Mouse (Mus musculus): ENCODE measurements around the gene Ero1lb. TPM values are rescaled to one million over a fixed set of nuclear protein-coding genes. Genes with fewer than 3 reads are reported as not detected.

Ero1lb gene
- total and polyA plus RNA-seq, 3 experiments, result 4.2 to 5.8 TPM; not detected in 1

- Histone ChIP-seq H3K4me1 (ENCODE audit: control insufficient read depth in 1 of 2, insufficient read depth in 2 of 2, low read length in 2 of 2) (no peaks in the 10 kb centered on the region), H3K27me3 (ENCODE audit: control insufficient read depth in 1 of 2, insufficient read depth in 2 of 2, low read length in 2 of 2) (peaks cover 2 to 9% of the 10 kb centered on the region in 2 experiments), H3K9ac (ENCODE audit: control insufficient read depth, low read depth, low read length, poor library complexity, severe bottlenecking) (no peak overlapping the region), H3K36me3 (ENCODE audit: control insufficient read depth in 1 of 2, insufficient read depth in 2 of 2, low read length in 2 of 2) (no peaks in the 10 kb centered on the region), H3K9me3 (replicated peaks; ENCODE audit: insufficient read depth, low read length) (no peaks in the 10 kb centered on the region), H3K79me2 (ENCODE audit: control insufficient read depth, insufficient read depth, low read length, poor library complexity) (no peaks in the 10 kb centered on the region), H3K4me3 (ENCODE audit: control insufficient read depth in 1 of 2, insufficient read depth in 1 of 2, low read depth in 2 of 2, low read length in 2 of 2) (no peak overlapping the region), H3K27ac (ENCODE audit: control insufficient read depth, low read depth, low read length) (no peak overlapping the region)
- no peak for TF ChIP-seq UBTF (IDR thresholded peaks at IDR 0.05; ENCODE audit: borderline replicate concordance, insufficient read depth, low read depth, low read length)
- no peak for TF ChIP-seq SIN3A (IDR thresholded peaks at IDR 0.05; ENCODE audit: low read length)
- TF ChIP-seq HCFC1 (IDR thresholded peaks at IDR 0.05; ENCODE audit: low read depth, low read length), result no peak
- no peak for TF ChIP-seq MEF2A (IDR thresholded peaks at IDR 0.05; ENCODE audit: extremely low read depth, insufficient replicate concordance, low read depth, low read length, poor library complexity, severe bottlenecking)
- no peak for TF ChIP-seq E2F4 (IDR thresholded peaks at IDR 0.05; ENCODE audit: borderline replicate concordance, low read depth, low read length)
- no peak for DNase-seq (ENCODE audit: low read depth, low spot score)
These were observed 22.4 kb upstream of the Ero1lb start for GRCm38 (mm10) chr13:12543246-12543645.

GRCm38 (mm10) chr13:12543880-12544568 lies 21.6 kb upstream of the Ero1lb start:
- Histone ChIP-seq H3K9ac (ENCODE audit: control insufficient read depth, low read depth, low read length, poor library complexity, severe bottlenecking) (no peak overlapping the region), H3K4me1 (ENCODE audit: control insufficient read depth in 1 of 2, insufficient read depth in 2 of 2, low read length in 2 of 2) (no peaks in the 10 kb centered on the region), H3K27me3 (ENCODE audit: control insufficient read depth in 1 of 2, insufficient read depth in 2 of 2, low read length in 2 of 2) (peaks cover 2 to 9% of the 10 kb centered on the region in 2 experiments), H3K27ac (ENCODE audit: control insufficient read depth, low read depth, low read length) (no peak overlapping the region), H3K36me3 (ENCODE audit: control insufficient read depth in 1 of 2, insufficient read depth in 2 of 2, low read length in 2 of 2) (no peaks in the 10 kb centered on the region), H3K9me3 (replicated peaks; ENCODE audit: insufficient read depth, low read length) (no peaks in the 10 kb centered on the region), H3K79me2 (ENCODE audit: control insufficient read depth, insufficient read depth, low read length, poor library complexity) (no peaks in the 10 kb centered on the region), H3K4me3 (ENCODE audit: control insufficient read depth in 1 of 2, insufficient read depth in 1 of 2, low read depth in 2 of 2, low read length in 2 of 2) (no peak overlapping the region)
- no peak for DNase-seq (ENCODE audit: low read depth, low spot score)
- TF ChIP-seq GATA1 (IDR thresholded peaks at IDR 0.05; ENCODE audit: low read depth, low read length), result no peak
- TF ChIP-seq ETS1 (IDR thresholded peaks at IDR 0.05; ENCODE audit: low read depth, low read length), result no peak
- no peak for TF ChIP-seq NRF1 (IDR thresholded peaks at IDR 0.05; ENCODE audit: insufficient read depth, low read depth, low read length, poor library complexity, severe bottlenecking)
- TF ChIP-seq ELF1 (IDR thresholded peaks at IDR 0.05; ENCODE audit: low read depth, low read length), result no peak
- TF ChIP-seq HCFC1 (IDR thresholded peaks at IDR 0.05; ENCODE audit: low read depth, low read length), result no peak
- TF ChIP-seq NELFE (IDR thresholded peaks at IDR 0.05; ENCODE audit: low read depth, low read length), result no peak
- TF ChIP-seq CHD1 (IDR thresholded peaks at IDR 0.05; ENCODE audit: low read depth, low read length), result no peak

GRCm38 (mm10) chr13:12554211-12554610 lies 11.5 kb upstream of the Ero1lb start:
- Histone ChIP-seq H3K27me3 (ENCODE audit: control insufficient read depth in 1 of 2, insufficient read depth in 2 of 2, low read length in 2 of 2) (peaks cover 18 to 22% of the 10 kb centered on the region in 2 experiments), H3K9me3 (replicated peaks; ENCODE audit: insufficient read depth, low read length) (no peaks in the 10 kb centered on the region), H3K79me2 (ENCODE audit: control insufficient read depth, insufficient read depth, low read length, poor library complexity) (no peaks in the 10 kb centered on the region), H3K36me3 (ENCODE audit: control insufficient read depth in 1 of 2, insufficient read depth in 2 of 2, low read length in 2 of 2) (no peaks in the 10 kb centered on the region), H3K9ac (ENCODE audit: control insufficient read depth, low read depth, low read length, poor library complexity, severe bottlenecking) (no peak overlapping the region), H3K27ac (ENCODE audit: control insufficient read depth, low read depth, low read length) (no peak overlapping the region), H3K4me3 (ENCODE audit: control insufficient read depth in 1 of 2, insufficient read depth in 1 of 2, low read depth in 2 of 2, low read length in 2 of 2) (no peak overlapping the region), H3K4me1 (ENCODE audit: control insufficient read depth in 1 of 2, insufficient read depth in 2 of 2, low read length in 2 of 2) (no peaks in the 10 kb centered on the region)
- TF ChIP-seq USF2 (IDR thresholded peaks at IDR 0.05; ENCODE audit: borderline replicate concordance in 1 of 2, insufficient read depth in 1 of 2, low read depth in 1 of 2, low read length in 2 of 2) (no peak), POLR2AphosphoS2 (IDR thresholded peaks at IDR 0.05; ENCODE audit: low read length) (no peak), TAL1 (IDR thresholded peaks at IDR 0.05; ENCODE audit: low read length) (no peak), MAZ (IDR thresholded peaks at IDR 0.05; ENCODE audit: low read depth, low read length) (no peak), KAT2A (conservative IDR thresholded peaks at IDR 0.05; ENCODE audit: low read depth, low read length) (no peak), ZC3H11A (IDR thresholded peaks at IDR 0.05; ENCODE audit: low read depth, low read length) (no peak), ETS1 (IDR thresholded peaks at IDR 0.05; ENCODE audit: low read depth, low read length) (no peak), SMC3 (IDR thresholded peaks at IDR 0.05; ENCODE audit: low read depth, low read length) (no peak), MEF2A (IDR thresholded peaks at IDR 0.05; ENCODE audit: extremely low read depth, insufficient replicate concordance, low read depth, low read length, poor library complexity, severe bottlenecking) (no peak), MXI1 (IDR thresholded peaks at IDR 0.05; ENCODE audit: low read depth, low read length) (no peak), NRF1 (IDR thresholded peaks at IDR 0.05; ENCODE audit: insufficient read depth, low read depth, low read length, poor library complexity, severe bottlenecking) (no peak), JUND (IDR thresholded peaks at IDR 0.05; ENCODE audit: low read depth, low read length) (no peak), POLR2AphosphoS5 (IDR thresholded peaks at IDR 0.05; ENCODE audit: borderline replicate concordance, low read depth, low read length) (no peak), CTCF (IDR thresholded peaks at IDR 0.05 in 2 of 3, conservative IDR thresholded peaks at IDR 0.05 in 1 of 3; ENCODE audit: control insufficient read depth in 1 of 3, insufficient read depth in 1 of 3, low read depth in 2 of 3, low read length in 3 of 3, poor library complexity in 1 of 3, severe bottlenecking in 1 of 3) (no peak), RAD21 (IDR thresholded peaks at IDR 0.05; ENCODE audit: low read depth, low read length) (no peak)
- DNase-seq (ENCODE audit: low read depth, low spot score), result no peak

All from MEL (cell line).